Mouse (Mus musculus): ENCODE measurements around the gene Inpp4b. TPM values are rescaled to one million over a fixed set of nuclear protein-coding genes. Genes with fewer than 3 reads are reported as not detected.

Inpp4b gene
- polyA plus RNA-seq, 2 experiments: 3.4 to 14.0 TPM

DNA sequence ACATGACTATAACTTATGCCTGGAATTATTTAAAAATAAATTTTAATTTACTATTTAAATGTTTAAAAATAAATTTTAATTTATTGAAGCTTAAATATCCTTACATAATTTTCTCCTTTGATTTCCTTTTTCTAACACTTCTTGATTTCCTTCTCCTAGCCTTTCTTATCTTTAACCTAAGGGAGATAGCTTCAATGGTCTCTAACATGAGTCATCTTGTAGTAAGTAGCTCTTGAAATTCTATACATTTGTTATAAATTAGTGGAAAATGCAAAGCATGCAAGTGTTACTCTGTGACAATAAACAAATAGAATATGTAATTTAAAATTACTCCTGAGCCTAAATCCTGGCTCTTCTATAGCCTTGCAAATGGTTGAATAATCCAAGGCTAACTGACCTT lies 520.4 kb downstream of the Inpp4b start:
- H3K4me3 ChIP-seq (replicated peaks; ENCODE audit: low read length): no peak overlapping the region
- no peak overlapping the region for H3K4me2 ChIP-seq (replicated peaks; ENCODE audit: low read depth, low read length, severe bottlenecking)
- no peak overlapping the region for H3K27ac ChIP-seq (replicated peaks; ENCODE audit: low read depth, low read length)
- no peaks in the 10 kb centered on the region for H3K27me3 ChIP-seq (ENCODE audit: control insufficient read depth, insufficient read depth, low read length)
- H3K9ac ChIP-seq (ENCODE audit: low read depth, low read length, severe bottlenecking): no peak overlapping the region
- no peak for DNase-seq (ENCODE audit: low spot score)
- H3K4me1 ChIP-seq (ENCODE audit: control insufficient read depth, insufficient read depth, low read length): peaks cover 3% of the 10 kb centered on the region; the same call in 1 of the 2 replicates
- ATAC-seq (ENCODE audit: low FRiP score, low read depth): no peak
- H3K9me3 ChIP-seq (ENCODE audit: control insufficient read depth, low read length): no peaks in the 10 kb centered on the region
- no peaks in the 10 kb centered on the region for H3K36me3 ChIP-seq (ENCODE audit: control insufficient read depth, insufficient read depth, low read length)
- TF ChIP-seq POLR2A (IDR thresholded peaks at IDR 0.05; ENCODE audit: borderline replicate concordance, extremely low read depth, insufficient read depth, insufficient read length): no peak

- WGBS: 70% methylated on average over 2 of the region's 2 CpGs
Measured at GRCm38 (mm10) chr8:81864318-81864717, 522.0 kb downstream of the Inpp4b start.

GRCm38 (mm10) chr8:81865664-81866063 lies 523.3 kb downstream of the Inpp4b start:
- H3K4me1 ChIP-seq (ENCODE audit: control insufficient read depth, insufficient read depth, low read length): peaks cover 3% of the 10 kb centered on the region; the same call in 1 of the 2 replicates
- H3K27me3 ChIP-seq (ENCODE audit: control insufficient read depth, insufficient read depth, low read length): no peaks in the 10 kb centered on the region
- 46% methylated on average over 3 of the region's 3 CpGs for WGBS
- no peak overlapping the region for H3K4me2 ChIP-seq (replicated peaks; ENCODE audit: low read depth, low read length, severe bottlenecking)
- H3K4me3 ChIP-seq (replicated peaks; ENCODE audit: low read length): no peak overlapping the region
- H3K9ac ChIP-seq (ENCODE audit: low read depth, low read length, severe bottlenecking): no peak overlapping the region
- no peaks in the 10 kb centered on the region for H3K9me3 ChIP-seq (ENCODE audit: control insufficient read depth, low read length)
- H3K27ac ChIP-seq (replicated peaks; ENCODE audit: low read depth, low read length): no peak overlapping the region
- H3K36me3 ChIP-seq (ENCODE audit: control insufficient read depth, insufficient read depth, low read length): no peaks in the 10 kb centered on the region
- TF ChIP-seq POLR2A (IDR thresholded peaks at IDR 0.05; ENCODE audit: borderline replicate concordance, extremely low read depth, insufficient read depth, insufficient read length): no peak
- DNase-seq (ENCODE audit: low spot score) (no peak), ATAC-seq (ENCODE audit: low FRiP score, low read depth) (no peak)

More at GRCm38 (mm10) chr8:81864318-81864717, 522.0 kb downstream of the Inpp4b start:
- Histone ChIP-seq H3K9ac (ENCODE audit: low read depth, low read length, severe bottlenecking) (no peak overlapping the region), H3K27ac (replicated peaks; ENCODE audit: low read depth, low read length) (no peak overlapping the region), H3K9me3 (ENCODE audit: control insufficient read depth, low read length) (no peaks in the 10 kb centered on the region), H3K4me3 (replicated peaks; ENCODE audit: low read length) (no peak overlapping the region), H3K36me3 (ENCODE audit: control insufficient read depth, insufficient read depth, low read length) (no peaks in the 10 kb centered on the region), H3K4me2 (replicated peaks; ENCODE audit: low read depth, low read length, severe bottlenecking) (no peak overlapping the region), H3K4me1 (ENCODE audit: control insufficient read depth, insufficient read depth, low read length) (peaks cover 3% of the 10 kb centered on the region; the same call in 1 of the 2 replicates), H3K27me3 (ENCODE audit: control insufficient read depth, insufficient read depth, low read length) (no peaks in the 10 kb centered on the region)
- no peak for DNase-seq (ENCODE audit: low spot score)
- no peak for ATAC-seq (ENCODE audit: low FRiP score, low read depth)
- no peak for TF ChIP-seq POLR2A (IDR thresholded peaks at IDR 0.05; ENCODE audit: borderline replicate concordance, extremely low read depth, insufficient read depth, insufficient read length)

GRCm38 (mm10) chr8:81867020-81867419 lies 524.7 kb downstream of the Inpp4b start:
- DNase-seq (ENCODE audit: low spot score) (no peak), ATAC-seq (ENCODE audit: low FRiP score, low read depth) (no peak)
- no peak overlapping the region for H3K4me3 ChIP-seq (replicated peaks; ENCODE audit: low read length)
- WGBS: 33% methylated on average over 3 of the region's 3 CpGs
- H3K27me3 ChIP-seq (ENCODE audit: control insufficient read depth, insufficient read depth, low read length): no peaks in the 10 kb centered on the region
- peaks cover 3% of the 10 kb centered on the region; the same call in 1 of the 2 replicates for H3K4me1 ChIP-seq (ENCODE audit: control insufficient read depth, insufficient read depth, low read length)
- H3K9ac ChIP-seq (ENCODE audit: low read depth, low read length, severe bottlenecking): no peak overlapping the region
- no peaks in the 10 kb centered on the region for H3K9me3 ChIP-seq (ENCODE audit: control insufficient read depth, low read length)
- H3K36me3 ChIP-seq (ENCODE audit: control insufficient read depth, insufficient read depth, low read length): no peaks in the 10 kb centered on the region
- H3K27ac ChIP-seq (replicated peaks; ENCODE audit: low read depth, low read length): no peak overlapping the region
- no peak for TF ChIP-seq POLR2A (IDR thresholded peaks at IDR 0.05; ENCODE audit: borderline replicate concordance, extremely low read depth, insufficient read depth, insufficient read length)
- H3K4me2 ChIP-seq (replicated peaks; ENCODE audit: low read depth, low read length, severe bottlenecking): no peak overlapping the region

- no peak overlapping the region for H3K4me2 ChIP-seq (replicated peaks; ENCODE audit: low read depth, low read length, severe bottlenecking)
- no peaks in the 10 kb centered on the region for H3K36me3 ChIP-seq (ENCODE audit: control insufficient read depth, insufficient read depth, low read length)
- no peak for TF ChIP-seq POLR2A (IDR thresholded peaks at IDR 0.05; ENCODE audit: borderline replicate concordance, extremely low read depth, insufficient read depth, insufficient read length)
- H3K9ac ChIP-seq (ENCODE audit: low read depth, low read length, severe bottlenecking): no peak overlapping the region
- WGBS: 88% methylated on average over 2 of the region's 2 CpGs
- DNase-seq (ENCODE audit: low spot score) (no peak), ATAC-seq (ENCODE audit: low FRiP score, low read depth) (no peak)
- H3K27ac ChIP-seq (replicated peaks; ENCODE audit: low read depth, low read length): no peak overlapping the region
- no peaks in the 10 kb centered on the region for H3K27me3 ChIP-seq (ENCODE audit: control insufficient read depth, insufficient read depth, low read length)
- H3K4me3 ChIP-seq (replicated peaks; ENCODE audit: low read length): no peak overlapping the region
- H3K4me1 ChIP-seq (ENCODE audit: control insufficient read depth, insufficient read depth, low read length): peaks cover 3% of the 10 kb centered on the region; the same call in 1 of the 2 replicates
- H3K9me3 ChIP-seq (ENCODE audit: control insufficient read depth, low read length): no peaks in the 10 kb centered on the region
Measured at GRCm38 (mm10) chr8:81870466-81870865, 528.1 kb downstream of the Inpp4b start.

DNA sequence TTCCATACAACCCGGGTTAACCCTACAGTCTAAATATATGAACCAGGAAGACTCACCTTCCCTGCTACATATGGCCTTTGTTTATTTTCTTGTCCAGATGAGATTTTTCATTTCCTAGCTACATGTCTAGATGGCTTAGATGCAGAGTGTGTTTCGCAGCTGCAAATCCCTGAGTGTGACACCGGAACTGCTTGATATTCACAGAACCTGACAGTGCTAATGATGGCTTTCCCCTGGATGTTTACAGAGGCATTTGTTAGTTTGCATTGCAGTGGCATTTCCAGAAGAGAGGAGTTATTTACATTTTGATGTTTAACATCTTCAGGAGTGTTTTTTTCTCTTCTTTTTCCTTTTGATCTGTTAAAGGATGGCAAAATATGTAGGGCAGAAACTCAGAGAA lies 537.7 kb downstream of the Inpp4b start:
- Histone ChIP-seq H3K9ac (ENCODE audit: low read depth, low read length, severe bottlenecking) (no peak overlapping the region), H3K27me3 (ENCODE audit: control insufficient read depth, insufficient read depth, low read length) (no peaks in the 10 kb centered on the region), H3K4me2 (replicated peaks; ENCODE audit: low read depth, low read length, severe bottlenecking) (no peak overlapping the region), H3K4me1 (ENCODE audit: control insufficient read depth, insufficient read depth, low read length) (no peaks in the 10 kb centered on the region), H3K9me3 (ENCODE audit: control insufficient read depth, low read length) (no peaks in the 10 kb centered on the region), H3K27ac (replicated peaks; ENCODE audit: low read depth, low read length) (no peak overlapping the region), H3K36me3 (ENCODE audit: control insufficient read depth, insufficient read depth, low read length) (no peaks in the 10 kb centered on the region), H3K4me3 (replicated peaks; ENCODE audit: low read length) (no peak overlapping the region)
- no peak for DNase-seq (ENCODE audit: low spot score)
- no peak for ATAC-seq (ENCODE audit: low FRiP score, low read depth)
- no peak for TF ChIP-seq POLR2A (IDR thresholded peaks at IDR 0.05; ENCODE audit: borderline replicate concordance, extremely low read depth, insufficient read depth, insufficient read length)
- WGBS: 73% methylated on average over 3 of the region's 3 CpGs
